Mouse (Mus musculus) testis, adult 2 months (tissue): Measurements from ENCODE around the gene Diexf. TPM values are rescaled to one million over a fixed set of nuclear protein-coding genes. Genes with fewer than 3 reads are reported as not detected.
A peak's percentile ranks its signal among the peaks of the same experiment; 100 is the strongest.

Experiments used
- H3K27ac ChIP-seq: fragments of 200-500 bp; 2 replicates; pipeline ENCODE4 v1.5.1; 2012; ENCODE audit warnings: low read depth, low read length; ENCODE audit not compliant: control insufficient read depth, insufficient read depth
- H3K27me3 ChIP-seq: fragments of 200-500 bp; 2 replicates; pipeline ENCODE4 v1.6.1; 2012; ENCODE audit warnings: mild to moderate bottlenecking, low read length, moderate library complexity; ENCODE audit not compliant: control insufficient read depth, insufficient read depth
- H3K36me3 ChIP-seq: fragments of 200-500 bp; 2 replicates; pipeline ENCODE4 v1.6.1; 2012; ENCODE audit warnings: mild to moderate bottlenecking, low read length; ENCODE audit not compliant: control insufficient read depth, insufficient read depth
- H3K4me1 ChIP-seq: fragments of 200-500 bp; 2 replicates; pipeline ENCODE4 v1.6.1; 2012; ENCODE audit warnings: low read length; ENCODE audit not compliant: control insufficient read depth, insufficient read depth
- H3K4me3 ChIP-seq: fragments of 200-500 bp; 2 replicates; pipeline ENCODE4 v1.5.1; 2012; ENCODE audit warnings: low read depth, mild to moderate bottlenecking, low read length, moderate library complexity, mixed read lengths; ENCODE audit not compliant: control insufficient read depth
- CTCF ChIP-seq: fragments of 200-500 bp; IDR thresholded peaks from 2 replicates; pipeline ENCODE4 v1.5.1; 2012; ENCODE audit warnings: low read depth, mild to moderate bottlenecking, inconsistent platforms, low read length, moderate library complexity; ENCODE audit not compliant: control insufficient read depth, insufficient read depth, insufficient replicate concordance
- POLR2A ChIP-seq: fragments of 200-500 bp; IDR thresholded peaks from 2 replicates; pipeline ENCODE4 v1.6.1; 2012; ENCODE audit warnings: low read depth, mild to moderate bottlenecking, inconsistent platforms, low read length, moderate library complexity; ENCODE audit not compliant: control insufficient read depth
- polyA plus RNA-seq: library from polyadenylated mRNA; depleted of rRNA; stranded (reverse); fragments of >200 nt; gene quantifications from 2 replicates; pipeline ENCODE4 v1.2.3, GENCODE M21; 2012

Gene Diexf
- polyA plus RNA-seq, 1 experiment, result 9.2 TPM

- Histone ChIP-seq H3K27me3 (no peaks in the 10 kb centered on the region), H3K4me1 (peaks cover 10% of the 10 kb centered on the region), H3K4me3 (peak overlapping the region; percentile 79), H3K36me3 (no peaks in the 10 kb centered on the region), H3K27ac (no peak overlapping the region)
- no peak for TF ChIP-seq POLR2A
- TF ChIP-seq CTCF, result no peak
Measured at GRCm38 (mm10) chr1:193160317-193161032, 30.4 kb upstream of the Diexf start.

DNA sequence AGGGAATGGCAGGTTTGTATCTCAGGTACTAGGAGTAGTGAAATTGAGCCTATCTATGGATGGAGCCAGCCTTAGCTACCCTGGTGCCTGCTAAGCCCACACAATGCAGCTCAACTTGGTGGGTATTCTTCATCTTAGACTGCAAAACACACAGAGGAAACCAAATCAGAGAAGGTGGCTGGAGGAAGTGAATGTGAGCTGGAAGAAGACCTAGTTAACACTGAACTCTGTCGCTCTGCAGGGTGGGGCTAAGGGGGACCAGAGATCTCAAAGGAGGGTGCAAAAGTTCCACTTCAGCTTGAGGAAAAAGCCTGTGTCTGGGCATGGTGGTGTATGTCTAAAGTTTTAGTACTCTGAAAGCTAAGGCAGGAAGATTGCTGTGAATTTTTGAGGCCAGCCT lies 29.5 kb upstream of the Diexf start:
- TF ChIP-seq POLR2A (no peak), CTCF (no peak)
- H3K4me1 ChIP-seq, result peaks cover 10% of the 10 kb centered on the region
- H3K27me3 ChIP-seq, result no peaks in the 10 kb centered on the region
- H3K27ac ChIP-seq, result no peak overlapping the region
- H3K4me3 ChIP-seq, result peak overlapping the region; percentile 79
- no peaks in the 10 kb centered on the region for H3K36me3 ChIP-seq

DNA sequence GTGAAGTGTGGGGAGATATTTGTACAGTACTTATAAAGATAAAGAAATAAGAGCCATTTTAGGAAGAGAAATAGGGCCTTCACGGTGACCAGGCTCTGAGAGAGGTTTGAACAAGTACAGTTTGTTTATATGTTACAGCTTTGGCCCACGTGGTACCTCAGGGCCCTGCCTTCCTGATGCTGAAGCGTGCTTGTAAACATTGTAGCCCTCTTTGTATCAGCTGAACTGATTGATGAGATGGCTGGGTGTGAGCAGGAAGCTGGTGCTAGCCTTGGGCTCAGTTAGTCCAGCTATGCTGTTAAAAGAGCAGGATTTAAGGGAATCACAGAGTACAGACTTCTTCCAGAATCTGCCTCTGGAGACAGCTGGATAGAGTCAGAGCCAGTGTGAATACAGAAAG lies 29.1 kb upstream of the Diexf start:
- Histone ChIP-seq H3K4me1 (peaks cover 10% of the 10 kb centered on the region), H3K27me3 (no peaks in the 10 kb centered on the region), H3K4me3 (peak overlapping the region; percentile 79), H3K27ac (no peak overlapping the region), H3K36me3 (no peaks in the 10 kb centered on the region)
- TF ChIP-seq POLR2A (no peak), CTCF (no peak)

DNA sequence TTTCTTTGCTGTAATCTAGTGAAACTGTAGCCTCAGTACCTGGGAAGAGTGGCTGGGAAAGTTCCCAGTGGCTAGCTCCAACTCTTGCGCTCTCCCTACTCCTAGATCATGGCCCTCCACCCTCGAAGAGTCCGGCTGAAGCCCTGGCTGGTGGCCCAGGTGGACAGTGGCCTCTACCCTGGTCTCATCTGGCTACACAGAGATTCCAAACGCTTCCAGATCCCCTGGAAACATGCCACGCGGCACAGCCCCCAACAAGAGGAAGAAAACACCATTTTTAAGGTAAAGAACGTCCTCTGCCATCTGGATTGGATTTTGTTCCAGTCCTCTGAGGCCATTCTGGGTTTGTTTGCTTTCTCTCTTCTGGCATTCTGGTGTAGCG lies 27.0 kb upstream of the Diexf start:
- Histone ChIP-seq H3K27ac (no peak overlapping the region), H3K4me3 (peak overlapping the region; percentile 74), H3K4me1 (peaks cover 21% of the 10 kb centered on the region), H3K27me3 (peaks cover 4% of the 10 kb centered on the region; the same call in 1 of the 2 replicates), H3K36me3 (no peaks in the 10 kb centered on the region)
- no peak for TF ChIP-seq CTCF
- no peak for TF ChIP-seq POLR2A

DNA sequence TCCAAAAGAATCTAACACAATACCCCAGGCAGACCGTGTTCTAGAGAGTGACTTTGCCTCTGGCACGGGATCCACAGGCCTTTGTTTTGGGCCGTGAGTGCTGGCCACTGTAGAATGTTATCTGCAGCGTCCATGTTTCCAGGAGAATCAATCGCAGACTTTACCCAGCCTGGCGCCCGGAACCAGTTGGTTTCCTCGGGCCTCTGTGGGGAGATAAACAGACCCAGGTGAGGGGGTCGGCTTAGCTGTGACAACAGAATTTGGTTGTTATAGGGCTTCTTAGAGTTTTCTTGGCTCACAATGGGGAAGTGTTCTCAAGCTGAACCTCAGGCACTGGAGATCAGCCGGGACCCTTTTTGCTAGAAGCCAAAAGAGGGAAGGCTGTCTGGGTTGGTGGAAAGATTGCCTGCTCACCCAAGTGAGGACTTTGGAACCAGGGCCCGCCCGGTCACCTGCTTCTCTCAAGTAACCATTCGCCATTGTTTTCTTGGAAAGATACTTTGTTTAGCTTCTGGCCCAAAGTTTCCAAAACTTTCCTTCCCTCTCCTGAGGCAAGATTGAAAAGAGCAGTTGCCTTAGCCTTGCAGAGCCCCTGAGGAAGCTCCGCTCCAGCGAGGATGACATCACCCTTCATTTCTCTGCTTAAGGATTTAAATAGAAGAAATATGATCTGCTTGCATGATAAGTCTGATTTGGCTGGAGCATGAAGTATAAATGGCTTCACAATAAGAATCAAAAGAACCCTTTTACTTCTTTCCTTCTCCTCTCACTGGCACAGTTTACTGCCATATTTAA lies 26.4 kb upstream of the Diexf start:
- no peaks in the 10 kb centered on the region for H3K36me3 ChIP-seq
- H3K27ac ChIP-seq, result no peak overlapping the region
- peaks cover 4% of the 10 kb centered on the region; the same call in 1 of the 2 replicates for H3K27me3 ChIP-seq
- TF ChIP-seq POLR2A, result peak; percentile 30; the same call in 1 of the 2 replicates
- no peak for TF ChIP-seq CTCF
- H3K4me3 ChIP-seq, result peak overlapping the region; percentile 74
- H3K4me1 ChIP-seq, result peaks cover 21% of the 10 kb centered on the region

DNA sequence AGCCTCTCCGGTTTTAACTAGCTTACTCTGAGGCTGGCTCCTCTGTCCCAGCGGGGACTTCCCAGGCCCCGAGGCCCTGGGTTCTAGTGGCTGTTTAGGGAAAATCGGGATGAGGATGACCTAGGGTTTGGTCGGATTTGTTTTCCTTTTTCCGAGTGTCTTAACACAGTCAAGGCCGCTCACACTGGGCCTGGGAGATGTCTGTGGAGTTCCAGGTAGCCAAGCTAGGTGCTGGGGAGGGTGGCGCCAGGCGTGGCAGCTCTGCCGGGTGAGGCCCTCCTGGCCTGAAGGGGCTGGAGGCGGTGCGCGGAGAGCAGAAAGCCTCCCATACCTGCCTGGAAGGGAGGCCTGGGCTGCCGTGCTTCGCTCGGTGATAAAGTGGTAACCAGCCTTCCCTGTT lies 23.5 kb upstream of the Diexf start:
- H3K4me3 ChIP-seq, result peak overlapping the region; percentile 75
- H3K4me1 ChIP-seq, result peaks cover 14% of the 10 kb centered on the region
- H3K36me3 ChIP-seq, result no peaks in the 10 kb centered on the region
- no peak overlapping the region for H3K27ac ChIP-seq
- H3K27me3 ChIP-seq, result peaks cover 4% of the 10 kb centered on the region; the same call in 1 of the 2 replicates
- TF ChIP-seq POLR2A, result no peak
- no peak for TF ChIP-seq CTCF

DNA sequence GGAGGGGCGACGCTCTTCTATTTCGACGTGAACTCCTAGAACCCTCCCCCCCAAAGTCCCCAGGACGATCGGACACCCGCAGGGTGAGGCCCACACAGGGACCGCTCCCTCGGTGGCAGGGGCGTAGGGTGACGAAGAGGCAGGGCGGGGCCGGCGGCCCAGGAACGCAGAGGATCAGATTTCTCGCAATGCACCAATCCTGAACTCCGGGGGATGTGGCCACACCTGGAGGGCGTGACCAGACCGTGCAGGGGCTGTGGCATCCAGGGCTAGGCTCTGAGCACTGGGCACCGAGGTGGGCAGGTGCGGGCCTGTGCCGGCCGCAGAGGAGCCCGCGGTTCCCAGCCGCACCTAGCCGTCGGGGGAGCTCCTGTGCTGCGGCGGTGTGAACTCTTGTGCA lies 22.8 kb upstream of the Diexf start, which contains the start of gene Irf6:
Gene Irf6 (plus strand): TSS at position 240 of the 400 bp plus-strand sequence.
- peak within 1 kb of the TSS; percentile 75 for H3K4me3 ChIP-seq
- TF ChIP-seq POLR2A (no peak), CTCF (no peak)

More for the DNA sequence above, 22.8 kb upstream of the Diexf start, which contains the start of gene Irf6:
- Histone ChIP-seq H3K4me1 (peaks cover 14% of the 10 kb centered on the region), H3K27me3 (peaks cover 4% of the 10 kb centered on the region; the same call in 1 of the 2 replicates), H3K27ac (no peak within 1 kb of the TSS), H3K36me3 (no peaks in the 10 kb centered on the region)
